Mouse (Mus musculus): ENCODE results near the gene Mta3.

DNA sequence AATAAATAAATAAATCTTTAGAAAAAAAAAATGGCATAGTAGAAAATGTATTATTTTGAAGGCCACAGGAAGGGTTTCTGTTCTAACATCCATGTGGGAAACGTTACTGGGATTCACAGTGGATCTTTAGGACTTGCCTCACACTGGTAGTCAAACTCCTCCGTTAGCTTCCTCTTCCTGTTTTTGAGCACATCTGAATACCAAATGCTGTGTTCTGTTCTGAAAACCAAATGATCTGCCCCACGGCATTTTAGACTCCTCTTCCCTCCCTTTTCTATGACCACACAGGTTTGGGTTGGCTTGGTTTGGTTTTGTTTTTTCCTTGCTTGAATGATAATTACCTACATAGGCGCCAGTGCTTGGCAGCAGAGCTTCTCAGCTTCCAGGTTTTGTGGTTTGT is 58.6 kb downstream of the Mta3 start:
- no peak for TF ChIP-seq CTCF (IDR thresholded peaks at IDR 0.05; ENCODE audit: low read depth)
- TF ChIP-seq EP300 (optimal IDR thresholded peaks at IDR 0.05) = no peak

All from stomach, postnatal 0 days (tissue).